16 mouse cellular contexts compared by ENCODE assay signal in genomic region chr12:118703730-118704129, GRCm38 (mm10).
DNase-seq lines count a peak whose midpoint lies in the region; ATAC-seq and TF ChIP-seq lines count a peak whose summit lies in the region.
"Had no signal": no experiment of that assay in that cellular context is flagged by ENCODE, and none has a peak within 500 bp of the region (broad histone marks: within the 10 kb centered on the region; RNA-seq: fewer than 3 reads in every experiment).

No protein-coding gene starts in this region.

- no peak overlapping the region for H3K4me3 ChIP-seq in forebrain, postnatal 0 days (ENCODE audit: low read depth, low read length)
- H3K4me3 ChIP-seq in forebrain, embryonic 12.5 days (replicated peaks) = no peak overlapping the region
- no peak overlapping the region for H3K4me3 ChIP-seq in midbrain, embryonic 10.5 days
- no peak overlapping the region for H3K4me3 ChIP-seq in midbrain, postnatal 0 days (ENCODE audit: low read depth, low read length)
- H3K4me3 ChIP-seq: heart, embryonic 15.5 days; myocyte had no signal

- no peak overlapping the region for H3K4me2 ChIP-seq in forebrain, postnatal 0 days (ENCODE audit: low read depth)
- no peak overlapping the region for H3K4me2 ChIP-seq in forebrain, embryonic 12.5 days
- H3K4me2 ChIP-seq in midbrain, postnatal 0 days (ENCODE audit: low read depth, low read length, poor library complexity, severe bottlenecking) = no peak overlapping the region
- H3K4me2 ChIP-seq: heart, embryonic 15.5 days had no signal

- no peak overlapping the region for H3K27ac ChIP-seq in forebrain, postnatal 0 days (ENCODE audit: low read depth, low read length)
- H3K27ac ChIP-seq in forebrain, embryonic 12.5 days = no peak overlapping the region
- H3K27ac ChIP-seq in midbrain, embryonic 10.5 days (replicated peaks) = no peak overlapping the region
- H3K27ac ChIP-seq in midbrain, postnatal 0 days (ENCODE audit: low read depth, low read length) = no peak overlapping the region
- H3K27ac ChIP-seq: heart, embryonic 15.5 days had no signal

- no peaks in the 10 kb centered on the region for H3K27me3 ChIP-seq in forebrain, postnatal 0 days (ENCODE audit: insufficient read depth, low read length)
- peaks cover 14% of the 10 kb centered on the region; the same call in 1 of the 2 replicates for H3K27me3 ChIP-seq in forebrain, embryonic 12.5 days
- H3K27me3 ChIP-seq in midbrain, embryonic 10.5 days (ENCODE audit: low read depth, poor library complexity, severe bottlenecking) = no peaks in the 10 kb centered on the region
- no peaks in the 10 kb centered on the region for H3K27me3 ChIP-seq in midbrain, postnatal 0 days (ENCODE audit: insufficient read depth, low read length)
- H3K27me3 ChIP-seq: heart, embryonic 15.5 days had no signal

- no peaks in the 10 kb centered on the region for H3K36me3 ChIP-seq in forebrain, postnatal 0 days (ENCODE audit: insufficient read depth)
- H3K36me3 ChIP-seq in forebrain, embryonic 12.5 days (replicated peaks) = no peaks in the 10 kb centered on the region
- H3K36me3 ChIP-seq in midbrain, embryonic 10.5 days = no peaks in the 10 kb centered on the region
- no peaks in the 10 kb centered on the region for H3K36me3 ChIP-seq in midbrain, postnatal 0 days (ENCODE audit: insufficient read depth, low read length)
- H3K36me3 ChIP-seq: heart, embryonic 15.5 days had no signal

- ATAC-seq in forebrain, postnatal 0 days = 0 out of 2 replicates have a peak, but pooled peaks have one; percentile 16
- no peak for ATAC-seq in forebrain, embryonic 12.5 days (ENCODE audit: low FRiP score)
- ATAC-seq in midbrain, postnatal 0 days (ENCODE audit: low FRiP score) = no peak
- 0 out of 2 replicates have a peak, but pooled peaks have one; percentile 17 for ATAC-seq in megakaryocyte, adult 5-6 weeks (ENCODE audit: poor library complexity, severe bottlenecking)
- ATAC-seq: intestine, postnatal 0 days had no signal

- H3K4me1 ChIP-seq in forebrain, postnatal 0 days (ENCODE audit: insufficient read depth) = no peaks in the 10 kb centered on the region
- peaks cover 7% of the 10 kb centered on the region; the same call in 1 of the 2 replicates for H3K4me1 ChIP-seq in forebrain, embryonic 12.5 days
- H3K4me1 ChIP-seq in midbrain, embryonic 10.5 days = peaks cover 10% of the 10 kb centered on the region
- H3K4me1 ChIP-seq in midbrain, postnatal 0 days (ENCODE audit: insufficient read depth, low read length) = no peaks in the 10 kb centered on the region
- H3K4me1 ChIP-seq: heart, embryonic 15.5 days had no signal

- WGBS in forebrain, postnatal 0 days = 51% methylated on average over 12 of the region's 12 CpGs
- WGBS in forebrain, embryonic 12.5 days = 49% methylated on average over 12 of the region's 12 CpGs
- WGBS in midbrain, embryonic 10.5 days = 74% methylated on average over 12 of the region's 12 CpGs
- WGBS in midbrain, postnatal 0 days = 41% methylated on average over 12 of the region's 12 CpGs

- no peak overlapping the region for H3K9ac ChIP-seq in forebrain, postnatal 0 days
- H3K9ac ChIP-seq in forebrain, embryonic 12.5 days = no peak overlapping the region
- H3K9ac ChIP-seq in midbrain, postnatal 0 days (replicated peaks; ENCODE audit: low read length, poor library complexity, severe bottlenecking) = no peak overlapping the region
- H3K9ac ChIP-seq: heart, embryonic 15.5 days had no signal

- TF ChIP-seq CTCF in forebrain, postnatal 0 days (IDR thresholded peaks at IDR 0.05; ENCODE audit: low read depth) = no peak
- TF ChIP-seq CTCF in midbrain, postnatal 0 days (IDR thresholded peaks at IDR 0.05) = no peak

- DNase-seq in forebrain, postnatal 0 days = no peak
- peak; percentile 12 for DNase-seq in midbrain, embryonic 10.5 days (ENCODE audit: low spot score)
- no peak for DNase-seq in midbrain, postnatal 0 days (ENCODE audit: low spot score)
- peak; percentile 54 for DNase-seq in retina, postnatal 1 day
- no peak for DNase-seq in layer of hippocampus, postnatal 14 days (ENCODE audit: low spot score in 2 of 2)
- no peak for DNase-seq in urinary bladder, postnatal 4 days (ENCODE audit: low spot score in 2 of 2)
- DNase-seq: B cell, adult 2 months; cerebellum, postnatal 14 days; gastrocnemius, postnatal 14 days; right cerebral cortex, postnatal 14 days; thymus, postnatal 14 days had no signal

- H3K9me3 ChIP-seq in forebrain, postnatal 0 days (ENCODE audit: low read length) = no peaks in the 10 kb centered on the region
- no peaks in the 10 kb centered on the region for H3K9me3 ChIP-seq in forebrain, embryonic 12.5 days
- no peaks in the 10 kb centered on the region for H3K9me3 ChIP-seq in midbrain, embryonic 10.5 days (replicated peaks)
- H3K9me3 ChIP-seq in midbrain, postnatal 0 days (ENCODE audit: low read length) = no peaks in the 10 kb centered on the region
- H3K9me3 ChIP-seq: heart, embryonic 15.5 days had no signal

Comparison
In these comparisons a context has a peak if more than half of its experiments do, and no peak if none do; other contexts are left out.
1. ATAC-seq: peak in forebrain, postnatal 0 days (single experiment) and megakaryocyte, adult 5-6 weeks (single experiment); none in forebrain, embryonic 12.5 days (single experiment) and midbrain, postnatal 0 days (single experiment).
2. DNase-seq: peak in midbrain, embryonic 10.5 days (single experiment) and retina, postnatal 1 day (single experiment); none in forebrain, postnatal 0 days (single experiment), midbrain, postnatal 0 days (single experiment), layer of hippocampus, postnatal 14 days (0 of 2) and urinary bladder, postnatal 4 days (0 of 2).